Mouse (Mus musculus) left cerebral cortex, adult 6 months (tissue): ENCODE measurements around the gene Sspn. TPM values are rescaled to one million over a fixed set of nuclear protein-coding genes. Genes with fewer than 3 reads are reported as not detected.

Experiments
- long read RNA-seq, 2 experiments: library from polyadenylated mRNA; unstranded; transcript quantifications; one replicate each; pipeline ENCODE4 v2.0.0; 2019 to 2020
- polyA plus RNA-seq: library from polyadenylated mRNA; unstranded; fragments of <200 nt; fragmentation: Nextera tagmentation; gene quantifications from 2 replicates; pipeline ENCODE4 v1.2.3, GENCODE M21; 2021

The Sspn gene
- 3.1 and 3.6 TPM in 2 replicates for polyA plus RNA-seq
- long read RNA-seq, experiment 1, full-length matches to known transcripts, result 41 of 59 reads
- long read RNA-seq, experiment 1, partial matches to known transcripts, result 17 of 59 reads
- long read RNA-seq, experiment 1, other reads (novel, unspliced or antisense), result 1 of 59 reads
- long read RNA-seq, experiment 2, full-length matches to known transcripts, result 6 of 7 reads
- long read RNA-seq, experiment 2, partial matches to known transcripts, result 0 of 7 reads
- long read RNA-seq, experiment 2, other reads (novel, unspliced or antisense), result 1 of 7 reads

GRCm38 (mm10) chr6:145931341-145931740, at the start of gene Sspn:
Gene Sspn (plus strand): TSS chr6:145931641.

Other genes with a start within 250 kb of the Sspn start
- gene Rassf8, start 184.9 kb upstream of the Sspn start, polyA plus RNA-seq, result 1.7 and 4.0 TPM in 2 replicates
- 32.1 and 38.7 TPM in 2 replicates for gene Bhlhe41, start 66.1 kb upstream of the Sspn start, polyA plus RNA-seq